Mouse (Mus musculus): ENCODE measurements at regions not wholly inside any gene's neighbourhood (a gene's known extent, or its start where the extent isn't known, plus 50 kb on each side); places are given as distances from the start of the nearest gene placed in this dataset.

- no peak for DNase-seq (ENCODE audit: low read depth, low spot score)
- WGBS, result 56% methylated on average over 17 of the region's 17 CpGs
Observed at GRCm38 (mm10) chr5:100217178-100218035, 57.8 kb upstream of the Tmem150c start.

DNA sequence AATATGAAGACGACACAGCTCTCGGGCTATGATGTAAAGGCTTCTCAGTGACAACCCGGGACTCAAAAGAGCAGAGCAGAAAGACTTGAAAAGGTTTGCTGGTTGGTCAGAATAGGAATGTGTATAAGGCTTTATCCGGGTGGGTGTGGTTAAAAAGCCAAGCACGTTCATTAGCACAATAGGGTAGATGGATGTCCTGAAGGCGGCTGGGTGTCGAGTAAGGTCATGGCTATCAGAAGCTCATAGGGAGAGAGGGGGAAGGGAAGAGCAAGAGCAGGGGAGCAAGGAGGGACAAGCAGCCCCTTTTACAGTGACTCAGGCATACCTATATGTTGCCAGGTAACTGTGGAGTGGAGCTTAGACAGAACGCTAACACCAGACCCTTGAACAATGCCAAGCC, 54.3 kb upstream of the Tmem150c start:
- 82% methylated on average over 8 of the region's 8 CpGs for WGBS
- no peak for DNase-seq (ENCODE audit: low read depth, low spot score)

GRCm38 (mm10) chr5:100210708-100211107, 51.1 kb upstream of the Tmem150c start:
- 69% methylated on average over 5 of the region's 5 CpGs for WGBS
- no peak for DNase-seq (ENCODE audit: low read depth, low spot score)
